Mouse (Mus musculus): ENCODE measurements around the gene Arpp21.

The Arpp21 gene

DNA sequence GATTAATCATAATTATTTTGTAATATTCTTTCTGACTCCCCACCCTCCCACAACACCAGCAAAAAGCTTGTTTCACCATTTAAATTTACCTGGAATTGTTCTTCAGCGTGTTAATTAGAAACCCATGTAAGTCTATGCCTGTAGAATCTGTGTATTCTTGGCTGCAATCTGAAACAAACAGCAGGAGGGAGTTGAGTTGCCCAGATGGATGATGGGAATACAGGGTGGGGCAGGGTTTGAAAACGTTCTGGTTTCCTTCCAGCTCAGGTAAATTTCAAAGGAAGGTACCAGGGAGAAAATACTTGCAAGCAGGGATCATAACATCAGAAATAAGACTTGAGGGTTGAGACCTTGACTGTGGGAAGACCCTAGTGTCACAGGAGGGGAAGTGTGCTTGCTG lies 58.2 kb downstream of the Arpp21 start:
- DNase-seq (ENCODE audit: low spot score) = no peak

DNA sequence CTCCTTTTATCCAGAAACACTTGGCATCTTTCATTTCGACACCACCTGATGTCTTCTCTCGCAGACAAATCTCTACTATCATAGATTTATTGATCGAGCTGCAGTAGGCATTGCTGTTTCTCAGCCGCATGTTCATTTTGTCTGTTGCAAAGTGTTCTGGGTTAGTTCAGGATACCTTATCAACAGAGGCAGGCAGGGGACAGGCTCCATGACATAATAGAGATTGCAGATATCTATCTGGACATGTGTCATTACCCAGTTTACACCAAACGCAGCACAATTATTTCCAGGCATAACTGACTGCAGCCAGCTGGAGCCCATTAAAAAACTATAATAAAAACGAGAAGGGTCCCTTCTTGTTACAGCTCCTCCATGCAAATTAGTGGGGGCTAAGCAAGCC lies 59.4 kb downstream of the Arpp21 start:
- no peak for DNase-seq (ENCODE audit: low spot score)

DNA sequence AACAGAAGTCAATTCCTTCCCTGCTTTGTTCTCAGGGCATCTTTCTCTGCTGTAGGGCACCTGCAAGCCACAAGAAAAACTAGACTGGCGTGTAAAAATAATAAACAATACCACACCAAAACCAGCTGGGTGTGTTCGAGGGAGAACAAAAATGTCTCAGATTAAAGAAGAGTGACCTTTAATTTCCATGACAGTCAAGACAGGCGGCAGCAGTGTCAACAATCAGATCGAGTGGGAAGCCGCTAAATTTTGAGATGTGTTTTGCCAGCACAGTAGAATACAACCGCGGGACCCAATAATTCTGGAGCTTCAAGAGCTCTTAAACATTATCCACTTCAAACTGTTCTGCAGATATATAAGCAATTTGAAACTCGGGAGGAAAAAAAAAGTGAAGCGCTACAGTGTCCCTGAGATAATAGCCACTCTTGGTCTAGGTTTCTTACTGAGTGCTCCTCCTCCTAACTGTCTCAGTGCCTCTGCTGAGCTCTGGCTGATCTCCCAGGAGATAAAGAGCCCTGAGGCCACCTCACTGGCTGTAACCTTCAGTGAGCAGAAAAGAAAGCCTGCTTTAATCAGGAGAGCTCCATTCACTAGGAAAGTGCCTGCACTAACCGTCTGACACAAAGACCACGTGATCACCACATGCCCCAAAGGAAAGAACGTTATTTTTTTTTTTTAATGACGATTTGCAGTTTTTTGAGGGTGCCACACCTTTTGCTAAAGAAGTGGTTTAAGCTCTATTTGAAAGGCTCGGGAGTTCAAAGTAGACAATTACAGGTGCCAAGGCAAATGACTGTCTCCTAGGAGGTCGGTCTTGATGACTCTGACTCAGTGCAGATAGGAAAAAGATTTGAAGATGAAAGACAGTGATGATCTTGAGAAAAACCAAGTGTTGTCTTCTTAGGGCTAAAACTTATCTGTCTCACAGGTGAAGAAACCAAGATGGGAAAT lies 61.1 kb downstream of the Arpp21 start:
- DNase-seq (ENCODE audit: low spot score) = peak; percentile 45

DNA sequence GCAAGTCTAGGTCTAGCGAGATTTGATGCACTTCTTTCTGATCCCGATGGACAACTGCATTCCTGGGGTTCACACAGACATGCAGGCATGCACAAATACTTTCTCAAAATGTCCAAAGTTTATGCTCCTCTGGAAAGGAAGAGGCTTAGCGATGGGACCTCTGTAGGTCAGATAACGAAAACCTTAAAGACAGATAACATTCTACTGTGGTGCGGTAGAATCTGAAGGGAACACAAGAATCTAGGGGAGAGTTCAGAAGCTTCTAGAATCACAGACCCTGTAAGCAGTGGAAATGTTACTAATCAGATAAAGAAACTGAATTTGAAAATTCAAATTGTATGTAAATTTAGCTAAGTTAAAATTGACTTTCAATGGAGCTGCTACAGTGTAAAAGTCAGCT lies 62.0 kb downstream of the Arpp21 start:
- DNase-seq (ENCODE audit: low spot score) = no peak

DNA sequence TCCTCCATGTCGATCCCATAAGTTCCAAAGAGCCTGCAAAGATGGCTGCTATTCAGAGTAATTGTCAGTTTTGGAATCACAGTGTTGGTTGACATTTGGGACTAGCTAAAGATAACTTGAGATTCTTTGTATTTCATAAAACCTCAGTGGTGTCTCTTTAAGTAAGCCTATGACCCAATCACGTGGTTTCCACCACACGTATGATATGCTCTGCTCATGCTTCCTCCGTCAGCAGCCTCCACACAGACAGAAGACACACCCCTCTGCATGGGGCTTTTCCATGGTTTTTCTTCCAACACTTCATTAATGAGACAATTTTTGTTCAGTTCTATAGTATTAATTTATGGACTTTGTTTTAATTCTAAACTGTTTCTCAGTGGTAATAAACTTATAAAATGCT lies 71.1 kb downstream of the Arpp21 start:
- DNase-seq (ENCODE audit: low spot score) = no peak

DNA sequence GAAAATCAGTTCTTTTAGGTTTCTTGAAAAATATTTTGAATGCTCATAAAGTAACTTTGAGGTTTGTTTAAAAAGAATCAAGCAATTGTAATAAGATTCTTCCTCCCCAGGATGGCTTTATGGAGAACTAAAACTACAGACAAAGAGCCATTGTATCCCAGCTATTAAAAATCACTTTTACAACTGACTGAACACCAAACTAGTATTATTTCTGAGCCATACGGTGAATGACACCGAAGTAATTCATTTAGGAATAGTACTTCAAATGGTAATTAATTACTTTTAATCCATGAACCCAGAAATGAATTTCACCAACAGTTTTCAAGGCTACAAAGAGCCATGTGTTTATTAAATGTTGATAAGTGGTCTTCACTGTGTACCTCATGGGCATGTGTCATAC lies 74.8 kb downstream of the Arpp21 start:
- peak; percentile 62 for DNase-seq (ENCODE audit: low spot score)

DNA sequence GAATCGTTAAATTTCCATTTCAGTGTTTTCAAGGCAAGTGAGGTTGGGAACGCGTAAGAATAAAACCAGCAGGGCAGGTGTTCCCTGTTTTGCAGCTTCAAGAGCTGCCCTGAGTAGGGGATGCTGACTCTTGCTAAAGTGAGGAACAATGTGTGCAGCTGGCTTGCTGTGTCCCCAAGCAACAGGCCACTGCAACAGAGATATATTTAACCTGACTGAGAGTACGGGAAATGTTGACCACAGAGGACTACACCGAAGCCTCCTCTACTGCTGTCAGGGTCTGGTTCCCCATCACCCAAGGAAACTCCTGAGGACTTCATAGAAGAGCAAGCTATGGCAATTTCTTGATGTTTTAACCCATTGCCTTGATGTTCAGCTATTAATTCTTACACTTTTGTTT lies 81.8 kb downstream of the Arpp21 start:
- no peak for DNase-seq (ENCODE audit: low spot score)

DNA sequence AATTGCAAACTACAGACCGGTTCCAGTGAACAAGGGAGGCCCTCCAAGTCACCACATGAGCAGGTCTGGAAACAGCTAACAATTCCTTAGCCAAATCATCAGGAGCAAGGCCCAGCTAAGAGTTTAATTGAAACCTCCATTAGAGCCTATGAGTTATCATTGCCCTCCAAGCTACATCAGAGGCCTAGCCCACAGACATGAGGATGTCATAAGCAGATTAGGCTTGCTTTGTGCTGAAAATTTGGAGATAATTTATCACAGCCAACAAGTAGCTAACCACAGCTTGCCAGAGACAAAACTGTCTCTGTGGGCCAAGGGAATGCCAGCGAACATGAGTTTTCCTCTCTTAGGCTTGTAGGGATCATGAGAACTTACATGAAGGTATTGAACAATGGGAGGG lies 83.0 kb downstream of the Arpp21 start:
- DNase-seq (ENCODE audit: low spot score) = no peak

DNA sequence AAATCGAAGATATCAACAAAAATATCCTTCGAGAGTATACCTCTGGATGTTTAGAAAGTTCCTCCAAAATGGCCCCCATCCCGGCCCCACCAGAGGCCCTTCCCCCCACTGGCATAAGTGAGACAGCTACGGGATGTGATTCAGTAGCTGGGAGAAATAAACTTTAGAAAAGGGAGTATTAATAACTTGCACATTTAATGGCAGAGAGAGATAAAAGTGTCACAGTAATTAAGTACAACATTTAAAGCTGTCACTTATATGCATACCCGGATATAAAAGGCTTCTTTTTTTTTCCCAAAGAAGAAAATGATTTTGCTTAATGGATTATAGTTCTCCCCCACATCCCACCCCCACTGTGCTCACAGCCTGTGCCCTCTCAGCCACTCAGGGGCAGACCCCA lies 84.6 kb downstream of the Arpp21 start:
- no peak for DNase-seq (ENCODE audit: low spot score)

DNA sequence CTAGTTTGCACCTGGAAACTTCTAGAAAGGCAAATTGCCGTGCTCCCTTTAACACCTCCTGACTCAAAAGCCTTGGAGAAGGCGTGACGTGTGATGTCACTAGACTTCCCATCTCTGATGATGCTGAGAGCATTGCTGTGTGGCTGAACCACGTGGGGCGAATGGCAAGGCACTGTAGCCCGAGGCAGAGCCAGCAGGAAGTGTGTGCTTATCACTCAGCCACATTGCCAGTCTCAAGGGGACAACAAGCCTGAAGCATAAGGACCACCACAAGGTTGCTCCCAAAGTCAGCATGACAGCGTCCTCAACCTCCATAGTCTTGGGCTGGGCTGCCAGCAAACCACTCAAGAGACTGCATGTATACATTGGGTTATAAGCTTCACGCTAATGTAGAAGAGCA lies 95.1 kb downstream of the Arpp21 start:
- no peak for DNase-seq (ENCODE audit: low spot score)

DNA sequence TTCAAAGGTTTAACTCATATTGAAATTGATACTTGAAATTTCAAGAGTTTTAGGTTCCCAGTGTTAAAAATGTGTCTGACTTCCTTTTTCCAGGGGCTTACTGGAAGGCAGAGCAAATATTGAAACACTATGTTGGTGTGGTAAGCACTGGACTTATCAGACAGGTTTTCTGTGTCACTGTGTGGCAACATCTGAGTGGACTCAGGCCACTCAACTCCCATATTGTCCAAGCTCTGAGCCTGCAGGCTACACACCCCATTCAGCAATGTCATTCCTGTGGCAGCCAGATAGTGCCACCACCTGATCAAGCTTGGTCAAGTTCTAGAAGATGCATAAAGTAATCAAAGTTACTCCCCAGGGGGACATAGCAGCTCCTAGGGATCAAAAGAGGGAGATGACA lies 97.9 kb downstream of the Arpp21 start:
- DNase-seq (ENCODE audit: low spot score) = no peak

DNA sequence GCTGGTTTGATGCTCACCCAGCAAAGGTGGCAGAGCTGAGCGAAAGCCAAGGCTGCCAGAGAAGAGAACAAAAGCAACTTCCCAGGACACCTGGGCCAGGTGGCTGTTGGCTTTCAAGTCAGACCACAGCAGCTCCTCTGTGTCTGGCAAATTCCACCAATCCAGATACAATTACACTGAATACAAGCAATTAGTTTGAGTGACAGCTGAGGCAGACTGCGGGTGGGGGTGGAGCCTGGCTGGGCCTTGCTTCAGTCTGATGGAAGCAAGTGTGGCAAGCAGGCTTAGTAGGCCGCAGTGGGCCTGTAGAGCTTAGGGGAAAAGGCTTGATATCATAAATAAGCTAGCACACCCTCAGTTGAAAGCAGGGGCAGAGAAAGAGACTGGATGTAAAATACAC lies 104.9 kb downstream of the Arpp21 start:
- DNase-seq (ENCODE audit: low spot score) = peak; percentile 76

DNA sequence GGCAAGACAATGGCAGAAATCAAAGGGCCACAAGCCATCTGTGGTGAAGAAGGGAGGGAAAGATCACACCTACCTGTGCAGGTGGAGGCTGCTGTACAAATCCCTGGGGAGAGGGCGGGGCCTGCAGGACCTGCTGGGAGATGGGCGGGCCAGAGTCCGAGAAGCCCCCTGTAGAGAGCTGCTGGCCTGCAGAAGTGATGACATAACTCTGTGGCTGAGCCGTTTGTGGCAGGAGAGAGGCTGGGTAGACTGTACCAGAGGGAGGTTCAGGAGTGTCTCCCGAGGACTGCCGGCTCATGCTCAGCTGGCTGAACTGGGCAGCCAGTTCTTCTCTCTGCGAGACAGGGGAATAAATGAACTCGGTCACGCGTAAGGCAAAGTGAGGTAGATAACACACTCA lies 111.1 kb downstream of the Arpp21 start:
- DNase-seq (ENCODE audit: low spot score) = peak; percentile 38

DNA sequence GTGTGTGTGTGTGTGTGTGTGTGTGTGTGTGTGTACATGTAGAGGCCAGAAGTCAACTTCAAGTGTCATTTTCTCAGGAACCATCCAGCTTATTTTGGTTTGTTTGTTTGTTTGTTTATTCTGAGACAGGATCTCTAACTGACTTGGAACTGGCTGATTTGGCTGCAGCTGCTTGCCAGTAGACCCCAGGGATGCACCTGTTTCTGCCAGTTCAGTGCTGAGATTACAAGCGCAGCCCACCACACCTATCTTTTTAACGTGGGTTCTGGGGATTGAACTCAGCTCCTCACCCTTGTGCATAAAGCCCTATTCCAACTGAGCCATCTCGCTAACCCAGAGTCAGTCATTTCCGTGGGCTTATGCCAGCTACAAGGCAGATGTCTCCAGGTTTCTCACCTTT lies 111.6 kb downstream of the Arpp21 start:
- DNase-seq (ENCODE audit: low spot score) = no peak

DNA sequence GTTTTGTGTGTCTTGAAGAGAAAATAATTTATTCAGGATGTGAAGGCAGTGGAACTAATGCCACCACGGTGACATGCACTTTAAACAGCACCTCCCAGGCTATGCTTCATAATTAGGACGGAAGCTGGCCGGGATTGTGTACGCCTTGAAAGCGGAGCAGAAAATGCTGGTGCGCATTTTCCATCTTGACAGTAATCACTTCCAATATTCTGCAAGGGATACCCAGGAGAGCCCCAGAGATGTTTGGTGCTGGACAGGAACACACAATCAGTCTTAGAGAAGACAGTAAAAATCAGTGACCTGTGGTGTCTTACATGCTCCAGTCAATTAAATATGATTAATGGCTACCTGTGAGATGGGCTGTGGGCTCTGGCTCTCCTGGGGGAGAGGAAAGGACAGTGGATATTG lies 112.3 kb downstream of the Arpp21 start:
- peak; percentile 78 for DNase-seq (ENCODE audit: low spot score)

DNA sequence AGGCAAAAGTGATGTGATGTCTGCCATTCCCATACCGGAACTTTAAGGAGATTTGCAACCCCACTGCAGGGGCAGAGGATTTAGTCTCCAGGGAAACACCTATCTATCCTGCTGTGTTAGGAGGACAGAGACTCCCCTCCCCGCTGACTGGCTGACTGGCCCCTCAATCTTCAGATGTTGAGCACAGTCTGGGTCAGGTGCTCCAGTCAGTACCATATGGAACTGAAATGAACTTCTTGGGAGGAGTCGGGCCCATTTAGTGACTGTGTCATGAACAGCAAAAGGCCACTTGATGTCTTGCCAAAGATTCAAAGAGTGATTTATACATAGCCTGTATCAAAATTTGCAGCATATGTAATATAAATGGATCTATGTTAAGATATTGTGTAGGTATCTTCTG lies 116.2 kb downstream of the Arpp21 start:
- peak; percentile 17 for DNase-seq (ENCODE audit: low spot score)

DNA sequence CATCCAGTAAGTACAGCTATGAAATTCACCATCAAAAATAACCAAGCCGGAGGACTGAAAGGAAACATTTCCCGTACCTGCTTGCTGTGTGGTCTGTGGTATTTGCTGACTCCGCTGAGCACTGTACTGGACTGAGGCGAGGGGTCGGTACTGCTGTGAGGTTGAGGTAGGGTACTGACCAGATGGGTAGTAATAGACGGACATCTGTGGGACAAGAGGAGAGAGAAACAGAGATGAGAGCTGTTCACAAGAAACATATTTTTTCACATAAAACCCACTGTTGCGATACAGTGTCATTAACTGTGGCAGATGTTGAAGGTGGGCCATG lies 116.7 kb downstream of the Arpp21 start:
- DNase-seq (ENCODE audit: low spot score) = no peak

DNA sequence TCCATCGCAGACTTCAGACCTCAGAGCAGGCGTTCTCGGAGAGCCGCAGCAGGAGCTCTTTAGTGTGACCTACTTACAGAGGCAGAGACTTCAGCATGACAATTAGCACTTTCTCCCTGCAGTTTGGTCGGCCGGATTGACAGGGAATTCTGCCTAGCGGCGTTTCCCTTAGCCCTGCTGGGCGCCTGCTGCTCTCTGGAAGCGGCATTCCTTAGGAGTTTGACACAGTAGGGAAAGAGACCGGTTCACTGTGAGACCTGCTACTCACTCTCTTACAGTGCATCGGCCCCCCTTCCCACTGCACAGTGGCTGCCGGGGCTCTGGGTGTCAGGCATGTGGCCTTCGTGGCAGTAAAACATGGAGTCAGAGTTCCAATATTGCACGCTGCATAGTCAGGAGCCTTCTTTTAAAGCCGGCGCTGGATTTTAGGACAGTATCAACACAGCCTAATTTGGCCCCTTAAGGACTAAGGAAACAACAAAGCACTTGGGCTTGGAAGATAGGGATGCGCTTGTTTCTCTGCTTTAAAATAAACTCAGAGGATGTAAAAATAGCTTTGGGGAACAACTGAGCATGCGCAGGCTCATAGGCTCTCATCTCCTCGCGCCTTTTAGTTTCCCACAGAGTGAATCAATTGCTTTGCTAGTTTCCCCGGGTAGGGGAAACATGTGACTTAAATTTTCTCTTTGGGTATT lies 117.2 kb downstream of the Arpp21 start:
- DNase-seq (ENCODE audit: low spot score) = peak; percentile 84

DNA sequence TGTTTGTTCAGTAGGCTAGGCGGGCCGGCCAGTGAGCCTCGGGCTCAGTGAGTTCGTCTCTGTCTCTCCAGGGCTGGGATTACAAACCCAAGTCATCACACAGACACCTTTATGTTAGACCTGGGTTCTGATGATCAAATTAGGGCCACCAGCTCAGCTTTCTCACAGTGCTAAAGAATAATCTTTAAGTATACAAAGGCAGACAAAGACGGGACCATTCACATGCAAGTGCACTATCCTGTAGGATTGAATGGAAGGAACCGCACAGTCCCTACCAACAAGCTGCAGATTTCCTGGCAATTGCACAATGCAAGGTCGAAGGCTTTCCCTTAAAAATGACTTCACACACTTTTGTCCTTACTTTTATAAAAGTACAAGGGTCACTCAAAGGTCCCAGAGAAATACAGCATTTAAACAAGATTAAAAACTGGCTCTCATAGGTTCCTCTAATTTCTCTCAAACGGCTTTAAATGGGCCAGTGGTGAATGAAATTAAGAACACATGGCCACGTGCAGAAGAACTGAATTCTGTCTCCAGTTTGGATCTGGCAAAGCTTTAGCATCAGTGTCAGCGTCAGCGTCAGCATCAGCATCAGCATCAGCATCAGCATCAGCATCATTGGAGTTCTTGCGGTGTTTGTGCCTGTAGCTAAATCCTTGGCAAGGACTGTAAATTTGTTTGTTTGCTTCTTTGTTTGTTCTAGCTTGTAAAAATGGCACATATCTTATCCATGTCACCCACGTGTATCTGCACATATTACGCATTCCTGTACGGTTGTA lies 117.9 kb downstream of the Arpp21 start:
- no peak for DNase-seq (ENCODE audit: low spot score)

DNA sequence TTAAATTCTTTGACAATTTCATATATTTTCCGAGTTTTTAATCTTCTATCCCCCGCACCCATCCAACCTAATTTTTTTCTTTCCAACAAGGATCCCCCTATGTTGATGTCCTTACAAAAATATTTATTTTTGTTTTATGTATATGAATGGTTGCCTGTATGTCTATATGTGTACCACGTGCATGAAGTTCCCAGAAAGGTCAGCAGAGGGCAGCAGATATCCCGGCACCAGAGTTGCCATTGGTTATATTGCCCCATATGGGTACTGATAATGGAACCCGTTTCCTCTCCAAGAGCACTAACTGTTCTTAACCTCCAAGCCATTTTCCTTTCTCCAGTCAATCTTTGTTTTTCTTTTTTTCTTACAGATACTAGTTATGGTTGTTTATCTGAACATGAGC lies 124.1 kb downstream of the Arpp21 start:
- no peak for DNase-seq (ENCODE audit: low spot score)

DNA sequence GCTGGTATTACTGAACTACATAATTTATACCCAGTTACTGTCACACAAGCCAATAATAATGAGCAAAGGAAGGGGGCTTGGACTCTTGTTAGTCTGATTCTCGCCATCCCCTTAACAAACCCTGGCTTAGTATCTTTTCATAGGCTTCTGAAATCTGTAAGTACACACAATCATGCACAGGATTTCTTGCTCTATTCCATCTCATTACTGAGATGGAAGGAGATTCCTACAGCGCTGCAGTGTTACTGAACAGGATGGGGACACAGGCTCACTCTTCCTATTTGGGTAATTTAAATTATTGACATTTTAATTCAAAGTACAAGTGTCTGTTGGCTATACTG lies 132.9 kb downstream of the Arpp21 start:
- no peak for DNase-seq (ENCODE audit: low spot score)

DNA sequence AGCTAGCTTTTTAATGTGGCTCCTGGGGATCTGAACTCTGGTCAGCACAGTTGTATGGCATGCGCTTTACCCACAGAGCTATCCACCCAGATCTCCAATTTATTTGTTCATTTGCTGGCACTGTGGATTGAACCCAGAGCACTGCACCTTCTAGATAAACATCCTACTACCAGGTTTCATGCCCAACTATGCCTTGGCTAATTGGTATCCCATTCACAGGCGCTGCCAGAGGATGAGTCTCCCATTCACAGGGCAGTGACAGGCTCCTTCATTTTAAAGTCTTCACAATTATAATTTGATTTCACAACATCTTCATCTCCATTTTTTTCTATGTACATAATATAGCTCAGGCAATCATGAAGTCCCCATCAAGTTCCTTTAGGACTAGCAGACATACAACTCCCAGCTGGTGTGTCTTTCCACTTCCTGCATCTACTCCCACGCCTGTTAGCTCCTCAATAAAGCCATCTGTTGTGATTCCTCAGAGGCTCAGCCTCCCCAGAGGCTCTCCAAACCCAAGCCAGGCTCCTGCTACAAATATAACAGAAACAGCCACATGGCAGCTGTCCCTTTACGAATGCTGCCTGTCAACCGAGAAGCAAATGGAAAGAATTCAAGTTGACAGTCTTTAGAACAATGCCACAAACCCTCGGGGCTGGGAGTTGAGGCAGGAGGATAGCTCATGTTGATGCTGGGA lies 133.4 kb downstream of the Arpp21 start:
- DNase-seq (ENCODE audit: low spot score) = peak; percentile 69

Data from retina, embryonic 14.5 days (tissue).